Mouse (Mus musculus) G1E (cell line): ENCODE results near the gene Tcp11l2.

Source experiments
- CTCF ChIP-seq: IDR thresholded peaks from 2 replicates; pipeline ENCODE4 v1.5.1; 2012; ENCODE audit warnings: low read depth, low read length, inconsistent platforms, mixed read lengths
- GATA1 ChIP-seq: IDR thresholded peaks from 2 replicates; pipeline ENCODE4 v1.6.1; 2012; ENCODE audit warnings: borderline replicate concordance, low read length, inconsistent platforms, mixed read lengths
- POLR2AphosphoS5 ChIP-seq: IDR thresholded peaks from 2 replicates; pipeline ENCODE4 v1.6.1; 2012; ENCODE audit warnings: low read depth, low read length, inconsistent platforms; ENCODE audit not compliant: insufficient replicate concordance
- TAL1 ChIP-seq: conservative IDR thresholded peaks from 2 replicates; pipeline ENCODE4 v1.6.1; 2012; ENCODE audit warnings: low read depth, low read length, inconsistent platforms, mixed read lengths

GRCm38 (mm10) chr10:84645940-84646339, 69.5 kb downstream of the Tcp11l2 start:
- TF ChIP-seq CTCF, result no peak
- TF ChIP-seq GATA1, result no peak
- TF ChIP-seq POLR2AphosphoS5, result no peak
- no peak for TF ChIP-seq TAL1
